Mouse (Mus musculus) embryonic facial prominence, embryonic 14.5 days (tissue): ENCODE measurements around the gene 1700067K01Rik. TPM values are rescaled to one million over a fixed set of nuclear protein-coding genes. Genes with fewer than 3 reads are reported as not detected.
A peak's percentile ranks its signal among the peaks of the same experiment; 100 is the strongest.

ENCODE experiments used
- ATAC-seq: fragments of 200-750 bp; cut with Nextera tagmentation; 2 replicates; pipeline ENCODE4 v1.8.0; 2017; ENCODE audit warnings: low read depth, moderate number of reproducible peaks, moderate TSS enrichment
- DNase-seq: peaks from one replicate; pipeline ENCODE4 v3.0.0-alpha.2; 2015; ENCODE audit warnings: low spot score
- H3K27ac ChIP-seq: fragments of 300-500 bp; sonication (generic); replicated peaks from 2 replicates; pipeline ENCODE4 v1.5.1; 2014; ENCODE audit warnings: low read depth, mild to moderate bottlenecking, low read length, moderate library complexity
- H3K27me3 ChIP-seq: fragments of 300-500 bp; sonication (generic); replicated peaks from 2 replicates; pipeline ENCODE4 v1.6.1; 2014; ENCODE audit warnings: low read length; ENCODE audit not compliant: control insufficient read depth, insufficient read depth
- H3K36me3 ChIP-seq: fragments of 300-500 bp; sonication (generic); 2 replicates; pipeline ENCODE4 v1.6.1; 2014; ENCODE audit warnings: low read length, mixed read lengths; ENCODE audit not compliant: control insufficient read depth, insufficient read depth
- H3K4me1 ChIP-seq: fragments of 300-500 bp; sonication (generic); 2 replicates; pipeline ENCODE4 v1.6.1; 2014; ENCODE audit warnings: antibody characterized with exemption, low read length; ENCODE audit not compliant: control insufficient read depth, insufficient read depth
- H3K4me2 ChIP-seq: fragments of 300-500 bp; sonication (generic); 2 replicates; pipeline ENCODE4 v1.6.1; 2014; ENCODE audit warnings: low read depth, mild to moderate bottlenecking, low read length, moderate library complexity, mixed read lengths
- H3K4me3 ChIP-seq: fragments of 300-500 bp; sonication (generic); 2 replicates; pipeline ENCODE4 v1.5.1; 2014; ENCODE audit warnings: low read depth, mild to moderate bottlenecking, low read length
- H3K9ac ChIP-seq: fragments of 300-500 bp; sonication (generic); 2 replicates; pipeline ENCODE4 v1.6.1; 2014; ENCODE audit warnings: low read depth, mild to moderate bottlenecking, low read length, moderate library complexity, mixed read lengths
- H3K9me3 ChIP-seq: fragments of 300-500 bp; sonication (generic); 2 replicates; pipeline ENCODE4 v1.6.1; 2016; ENCODE audit warnings: low read length; ENCODE audit not compliant: control insufficient read depth
- WGBS: fragments of 180-500 bp; shearing (Covaris S2); extraction: QIAGEN DNeasy Blood & Tissue Kit; methylation state at CpG from one replicate; pipeline ENCODE4 v1.1.7; 2014; 5-methylcytosine and 5-hydroxymethylcytosine counted together
- polyA plus RNA-seq: library from polyadenylated mRNA; unstranded; fragments of >200 nt; fragmentation: Nextera tagmentation; extraction: Ambion mirVana; gene quantifications from 2 replicates; pipeline ENCODE4 v1.2.1, GENCODE M21; 2014

1700067K01Rik gene
- polyA plus RNA-seq, 1 experiment from 2014 or later = 0.77 TPM

GRCm38 (mm10) chr8:83995973-83996372 is 5.3 kb upstream of the 1700067K01Rik start:
- H3K4me1 ChIP-seq = peaks cover 9% of the 10 kb centered on the region; the same call in 1 of the 2 replicates
- H3K27me3 ChIP-seq = no peaks in the 10 kb centered on the region
- peak overlapping the region; percentile 74 for H3K4me2 ChIP-seq
- ATAC-seq (no peak), DNase-seq (no peak)
- H3K36me3 ChIP-seq = peaks cover 50% of the 10 kb centered on the region
- no peaks in the 10 kb centered on the region for H3K9me3 ChIP-seq
- peak overlapping the region; percentile 98; the same call in 1 of the 2 replicates for H3K27ac ChIP-seq
- H3K9ac ChIP-seq = peak overlapping the region; percentile 89; the same call in 1 of the 2 replicates
- WGBS = 17% methylated on average over 12 of the region's 12 CpGs
- peak overlapping the region; percentile 80 for H3K4me3 ChIP-seq

DNA sequence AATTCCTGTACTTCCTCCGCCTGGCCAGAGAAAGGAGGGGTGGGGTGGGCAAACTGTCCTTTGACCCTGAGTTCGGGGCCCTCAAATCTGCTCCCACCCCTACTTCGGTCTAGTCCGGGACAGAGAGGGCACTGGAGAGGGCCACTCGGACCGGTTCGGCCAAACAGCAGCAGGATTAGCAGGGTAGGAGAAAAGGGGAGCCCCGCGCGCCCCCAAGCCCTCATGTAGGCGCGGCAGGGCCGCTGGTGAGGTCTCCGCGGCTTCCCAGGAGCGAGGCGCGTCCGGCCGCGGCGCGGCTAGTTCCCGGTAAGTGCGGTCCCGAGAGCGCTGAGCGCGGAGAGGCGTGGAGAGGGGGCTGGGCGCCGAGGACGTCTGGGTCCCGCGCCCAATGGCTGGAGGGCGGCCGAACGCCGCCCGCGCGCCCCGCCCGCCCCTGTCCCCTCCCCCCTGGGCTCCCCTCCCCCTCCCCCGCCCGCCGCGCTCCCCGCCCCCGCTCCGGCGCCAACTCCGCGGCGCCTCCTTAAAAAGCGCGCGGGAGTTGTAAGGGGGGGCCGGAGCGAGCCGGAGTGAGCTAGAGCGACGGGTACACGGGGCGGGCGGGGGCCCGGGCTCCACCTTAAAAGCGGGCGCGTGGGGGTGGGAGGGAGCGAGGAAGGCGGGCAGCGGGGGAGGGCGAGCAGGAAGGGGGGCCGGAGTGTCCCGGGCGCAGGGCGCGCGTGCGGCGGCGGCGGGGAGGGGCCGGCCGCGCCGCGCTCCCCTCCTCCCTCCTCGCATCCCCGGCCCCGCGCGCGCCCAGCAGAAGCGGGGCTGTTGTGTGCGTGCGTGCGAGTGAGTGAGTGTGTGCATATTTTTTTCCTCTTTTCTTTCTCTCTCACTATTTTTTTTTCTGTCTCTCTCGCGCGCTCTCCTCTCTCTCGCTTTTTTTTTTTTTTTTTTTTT is 4.5 kb upstream of the 1700067K01Rik start:
- H3K27ac ChIP-seq = peak overlapping the region; percentile 98
- H3K4me3 ChIP-seq = peak overlapping the region; percentile 80
- ATAC-seq (peak; percentile 83), DNase-seq (peak; percentile 97)
- H3K9ac ChIP-seq = peak overlapping the region; percentile 89
- H3K4me2 ChIP-seq = peak overlapping the region; percentile 74
- WGBS = under 1% methylated on average over 34 of the region's 103 CpGs
- H3K4me1 ChIP-seq = peaks cover 11% of the 10 kb centered on the region
- peaks cover 46% of the 10 kb centered on the region for H3K36me3 ChIP-seq
- H3K9me3 ChIP-seq = no peaks in the 10 kb centered on the region
- no peaks in the 10 kb centered on the region for H3K27me3 ChIP-seq

- Histone ChIP-seq H3K9me3 (no peaks in the 10 kb centered on the region), H3K9ac (peak within 1 kb of the TSS; percentile 89), H3K36me3 (peaks cover 46% of the 10 kb centered on the region), H3K4me1 (peaks cover 11% of the 10 kb centered on the region), H3K27me3 (no peaks in the 10 kb centered on the region), H3K4me2 (peak within 1 kb of the TSS; percentile 74), H3K27ac (peak within 1 kb of the TSS; percentile 98), H3K4me3 (peak within 1 kb of the TSS; percentile 80)
- WGBS = 0% methylated on average over 11 of the region's 112 CpGs
- ATAC-seq = peak; percentile 10; the same call in 1 of the 2 replicates
- peak; percentile 63 for DNase-seq
Observed at GRCm38 (mm10) chr8:83997511-83998141, 3.7 kb upstream of the 1700067K01Rik start, which contains the start of gene Samd1. Samd1 (plus strand) TSS chr8:83997672.

GRCm38 (mm10) chr8:83998231-83999056 is 2.9 kb upstream of the 1700067K01Rik start:
- Histone ChIP-seq H3K27ac (peak overlapping the region; percentile 98), H3K9me3 (no peaks in the 10 kb centered on the region), H3K36me3 (peaks cover 48% of the 10 kb centered on the region), H3K27me3 (no peaks in the 10 kb centered on the region), H3K4me3 (peak overlapping the region; percentile 79), H3K4me1 (peaks cover 11% of the 10 kb centered on the region), H3K9ac (peak overlapping the region; percentile 76), H3K4me2 (peak overlapping the region; percentile 74)
- peak; percentile 88 for DNase-seq
- 2% methylated on average over 27 of the region's 92 CpGs for WGBS
- 0 out of 2 replicates have a peak, but pooled peaks have one; percentile 5 for ATAC-seq

DNA sequence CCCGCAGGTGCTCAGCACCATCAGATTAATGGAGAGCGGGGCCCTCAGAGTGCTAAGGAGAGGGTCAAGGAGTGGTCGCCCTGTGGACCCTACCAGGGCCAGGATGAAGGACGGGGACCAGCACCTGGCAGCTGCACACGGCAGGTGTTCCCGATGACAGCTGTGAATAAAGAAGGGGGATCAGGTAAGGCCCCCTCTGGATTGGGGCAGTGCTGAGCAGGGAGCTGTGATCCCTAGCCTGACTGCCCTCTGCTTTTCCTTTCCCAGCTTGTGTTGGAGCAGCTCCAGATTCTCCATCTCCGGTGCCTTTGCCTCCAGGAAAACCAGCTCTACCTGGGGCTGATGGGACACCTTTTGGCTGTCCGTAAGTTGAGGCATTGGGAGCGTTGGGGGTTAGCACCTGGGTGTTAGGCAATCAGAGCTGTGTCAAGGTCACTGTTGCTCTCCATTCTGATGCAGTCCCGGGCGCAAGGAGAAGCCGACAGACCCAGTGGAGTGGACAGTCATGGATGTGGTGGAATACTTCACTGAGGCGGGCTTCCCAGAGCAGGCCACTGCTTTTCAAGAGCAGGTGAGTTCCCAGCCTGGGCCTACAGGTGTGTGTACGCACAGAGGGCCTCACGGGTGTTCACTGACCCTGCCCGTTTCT is 2.1 kb upstream of the 1700067K01Rik start:
- DNase-seq (no peak), ATAC-seq (no peak)
- peak overlapping the region; percentile 79 for H3K4me3 ChIP-seq
- no peak overlapping the region; the same call in 1 of the 2 replicates for H3K27ac ChIP-seq
- peak overlapping the region; percentile 74 for H3K4me2 ChIP-seq
- WGBS = 62% methylated on average over 16 of the region's 16 CpGs
- peak overlapping the region; percentile 76 for H3K9ac ChIP-seq
- no peaks in the 10 kb centered on the region for H3K27me3 ChIP-seq
- H3K4me1 ChIP-seq = peaks cover 11% of the 10 kb centered on the region
- H3K36me3 ChIP-seq = peaks cover 44% of the 10 kb centered on the region
- no peaks in the 10 kb centered on the region for H3K9me3 ChIP-seq

- H3K4me2 ChIP-seq = 0 out of 2 replicates have a peak overlapping the region, but pooled peaks have one; percentile 74
Observed at GRCm38 (mm10) chr8:83999825-84000224, 1.5 kb upstream of the 1700067K01Rik start.

GRCm38 (mm10) chr8:84002957-84003611 is 1.8 kb downstream of the 1700067K01Rik start:
- H3K27ac ChIP-seq = no peak overlapping the region
- peaks cover 37% of the 10 kb centered on the region for H3K36me3 ChIP-seq
- no peak for DNase-seq
- 58% methylated on average over 12 of the region's 12 CpGs for WGBS
- H3K9ac ChIP-seq = no peak overlapping the region
- H3K4me3 ChIP-seq = no peak overlapping the region
- H3K4me2 ChIP-seq = peak overlapping the region; percentile 97; the same call in 1 of the 2 replicates
- ATAC-seq = no peak
- no peaks in the 10 kb centered on the region for H3K9me3 ChIP-seq
- H3K27me3 ChIP-seq = no peaks in the 10 kb centered on the region
- peaks cover 15% of the 10 kb centered on the region for H3K4me1 ChIP-seq

More at GRCm38 (mm10) chr8:83999825-84000224, 1.5 kb upstream of the 1700067K01Rik start:
- H3K4me3 ChIP-seq = no peak overlapping the region
- no peaks in the 10 kb centered on the region for H3K9me3 ChIP-seq
- 93% methylated on average over 2 of the region's 2 CpGs for WGBS
- peaks cover 41% of the 10 kb centered on the region for H3K36me3 ChIP-seq
- ATAC-seq = no peak
- no peak for DNase-seq
- peaks cover 11% of the 10 kb centered on the region for H3K4me1 ChIP-seq
- H3K27me3 ChIP-seq = no peaks in the 10 kb centered on the region
- no peak overlapping the region for H3K9ac ChIP-seq
- H3K27ac ChIP-seq = no peak overlapping the region
